Mouse (Mus musculus) liver, embryonic 15.5 days (tissue): Measurements from ENCODE around the gene 1700057G04Rik. TPM values are rescaled to one million over a fixed set of nuclear protein-coding genes. Genes with fewer than 3 reads are reported as not detected.
A peak's percentile ranks its signal among the peaks of the same experiment; 100 is the strongest.

Experiments
- ATAC-seq: fragments of 200-750 bp; cut with Nextera tagmentation; 2 replicates; pipeline ENCODE4 v1.8.0; 2017; ENCODE audit warnings: moderate number of reproducible peaks, mild to moderate bottlenecking, moderate library complexity; ENCODE audit not compliant: insufficient read depth
- H3K27ac ChIP-seq: fragments of 300-500 bp; sonication (generic); replicated peaks from 2 replicates; pipeline ENCODE4 v1.5.1; 2015; ENCODE audit warnings: mild to moderate bottlenecking, inconsistent platforms
- H3K27me3 ChIP-seq: fragments of 300-500 bp; sonication (generic); 2 replicates; pipeline ENCODE4 v1.6.1; 2015; ENCODE audit warnings: mild to moderate bottlenecking, inconsistent platforms
- H3K36me3 ChIP-seq: fragments of 300-500 bp; sonication (generic); replicated peaks from 2 replicates; pipeline ENCODE4 v1.6.1; 2015; ENCODE audit warnings: moderate library complexity, mild to moderate bottlenecking, inconsistent platforms
- H3K4me1 ChIP-seq: fragments of 300-500 bp; sonication (generic); replicated peaks from 2 replicates; pipeline ENCODE4 v1.6.1; 2015; ENCODE audit warnings: inconsistent platforms
- H3K4me2 ChIP-seq: fragments of 300-500 bp; sonication (generic); 2 replicates; pipeline ENCODE4 v1.6.1; 2015; ENCODE audit warnings: moderate library complexity, mild to moderate bottlenecking, inconsistent platforms
- H3K4me3 ChIP-seq: fragments of 300-500 bp; sonication (generic); replicated peaks from 2 replicates; pipeline ENCODE4 v1.5.1; 2015; ENCODE audit warnings: mild to moderate bottlenecking, inconsistent platforms
- H3K9ac ChIP-seq: fragments of 300-500 bp; sonication (generic); 2 replicates; pipeline ENCODE4 v1.6.1; 2015; ENCODE audit warnings: moderate library complexity, mild to moderate bottlenecking, inconsistent platforms
- H3K9me3 ChIP-seq: fragments of 300-500 bp; sonication (generic); replicated peaks from 2 replicates; pipeline ENCODE4 v1.6.1; 2016; ENCODE audit warnings: inconsistent platforms
- WGBS: fragments of 180-500 bp; shearing (Covaris S2); methylation state at CpG from one replicate; pipeline ENCODE4 v1.1.7; 2015; ENCODE audit warnings: mixed read lengths; ENCODE audit not compliant: insufficient replicate concordance; 5-methylcytosine and 5-hydroxymethylcytosine counted together
- polyA plus RNA-seq: library from polyadenylated mRNA; unstranded; fragments of >200 nt; fragmentation: Nextera tagmentation; extraction: Ambion mirVana; gene quantifications from 2 replicates; pipeline ENCODE4 v1.2.1, GENCODE M21; 2015

The 1700057G04Rik gene
- not detected in 2 replicates for polyA plus RNA-seq

DNA sequence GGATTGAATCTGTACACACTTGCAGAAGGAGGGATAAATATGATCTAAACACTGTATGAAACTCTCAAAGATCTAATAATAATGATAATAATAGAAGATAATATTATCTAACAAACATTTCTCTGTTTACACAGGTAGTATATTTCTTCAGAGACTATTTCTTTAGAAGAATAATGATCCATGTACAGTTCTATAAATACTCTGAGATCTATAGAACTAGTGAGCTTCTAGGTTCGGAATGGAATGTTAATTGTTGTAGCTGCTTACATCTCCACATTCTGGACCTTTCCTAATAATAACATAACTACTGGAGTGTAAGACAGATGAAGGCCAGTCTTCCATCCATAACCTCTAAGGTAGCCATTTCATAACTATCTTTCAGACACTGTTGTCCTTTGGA lies at the start of gene 1700057G04Rik:
Gene 1700057G04Rik (plus strand): TSS at position 301 of the 400 bp plus-strand sequence.
- ATAC-seq, result no peak
- no peaks in the 10 kb centered on the region for H3K4me1 ChIP-seq
- no peak within 1 kb of the TSS for H3K4me3 ChIP-seq
- 58% methylated on average over 1 of the region's 1 CpGs for WGBS
- no peaks in the 10 kb centered on the region for H3K9me3 ChIP-seq
- H3K9ac ChIP-seq, result no peak within 1 kb of the TSS
- no peak within 1 kb of the TSS for H3K27ac ChIP-seq
- no peaks in the 10 kb centered on the region for H3K27me3 ChIP-seq
- H3K36me3 ChIP-seq, result no peaks in the 10 kb centered on the region
- H3K4me2 ChIP-seq, result no peak within 1 kb of the TSS

DNA sequence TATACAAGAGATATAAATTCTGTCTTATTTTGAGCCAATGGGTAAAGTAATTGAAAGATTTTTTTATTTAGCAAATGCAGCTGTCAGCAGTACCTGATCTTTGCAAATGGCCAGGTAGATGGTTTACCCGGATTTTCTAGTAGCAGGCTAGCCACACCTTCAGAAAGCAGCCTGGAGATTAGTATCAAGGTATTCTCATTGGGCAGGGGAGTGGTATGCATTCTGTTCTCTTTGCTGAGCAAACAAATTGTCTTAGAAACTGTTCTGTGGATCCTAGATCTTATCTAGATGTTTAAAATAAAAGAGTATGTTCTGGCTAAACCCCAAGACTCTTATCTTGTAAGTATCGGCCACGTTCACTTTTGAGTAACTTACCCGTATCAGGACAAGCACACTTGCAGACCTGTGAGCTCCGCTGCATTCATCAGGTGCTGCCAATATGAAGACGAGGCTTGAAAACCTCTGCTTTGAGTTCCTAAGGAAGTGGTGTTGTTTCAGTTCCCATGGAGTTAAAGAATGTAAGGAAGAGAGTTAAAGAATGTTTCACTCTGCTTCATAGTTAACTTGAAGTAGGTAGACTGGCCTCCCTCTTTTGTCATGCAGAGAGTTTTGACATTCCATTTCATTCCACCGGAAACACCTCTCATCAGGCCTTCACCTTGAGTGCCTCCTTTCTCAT lies 48.6 kb upstream of the 1700057G04Rik start:
- Histone ChIP-seq H3K4me1 (peaks cover 3% of the 10 kb centered on the region; the same call in 1 of the 2 replicates), H3K36me3 (peaks cover 9% of the 10 kb centered on the region), H3K4me2 (no peak overlapping the region), H3K27me3 (no peaks in the 10 kb centered on the region), H3K4me3 (no peak overlapping the region), H3K27ac (no peak overlapping the region), H3K9me3 (no peaks in the 10 kb centered on the region), H3K9ac (no peak overlapping the region)
- WGBS, result 37% methylated on average over 7 of the region's 7 CpGs
- no peak for ATAC-seq

DNA sequence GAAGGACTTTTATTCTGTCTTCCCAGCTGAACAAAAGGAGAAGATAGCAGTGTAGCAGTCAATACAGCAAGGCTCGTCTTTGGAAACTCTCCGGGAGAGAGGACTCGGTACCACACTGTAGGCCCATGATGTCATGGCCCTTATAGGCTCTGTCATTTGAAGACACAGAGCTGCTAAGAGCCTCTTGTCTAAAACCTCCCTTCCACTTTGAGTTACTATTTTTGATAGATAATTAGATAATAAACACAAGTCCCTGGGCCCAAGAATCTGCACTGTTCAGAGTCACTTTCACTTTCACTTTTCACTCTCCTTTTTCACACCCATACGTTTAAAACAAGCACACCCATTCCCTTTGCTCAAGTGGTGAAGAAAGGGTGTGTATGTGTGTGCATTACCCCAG lies 43.5 kb upstream of the 1700057G04Rik start:
- H3K9ac ChIP-seq, result no peak overlapping the region; the same call in 1 of the 2 replicates
- H3K27me3 ChIP-seq, result no peaks in the 10 kb centered on the region
- WGBS, result 62% methylated on average over 4 of the region's 4 CpGs
- H3K9me3 ChIP-seq, result no peaks in the 10 kb centered on the region
- peak overlapping the region; percentile 20 for H3K4me3 ChIP-seq
- H3K4me2 ChIP-seq, result peak overlapping the region; percentile 53
- peak overlapping the region; percentile 42 for H3K27ac ChIP-seq
- peaks cover 13% of the 10 kb centered on the region for H3K4me1 ChIP-seq
- peaks cover 15% of the 10 kb centered on the region for H3K36me3 ChIP-seq
- no peak for ATAC-seq

GRCm38 (mm10) chr9:92266558-92267171 lies 42.5 kb upstream of the 1700057G04Rik start:
- no peaks in the 10 kb centered on the region for H3K9me3 ChIP-seq
- peaks cover 13% of the 10 kb centered on the region for H3K4me1 ChIP-seq
- no peak overlapping the region for H3K4me3 ChIP-seq
- H3K27ac ChIP-seq, result peak overlapping the region; percentile 42; the same call in 1 of the 2 replicates
- no peak overlapping the region for H3K9ac ChIP-seq
- H3K27me3 ChIP-seq, result no peaks in the 10 kb centered on the region
- 56% methylated on average over 8 of the region's 8 CpGs for WGBS
- H3K36me3 ChIP-seq, result peaks cover 14% of the 10 kb centered on the region
- no peak overlapping the region for H3K4me2 ChIP-seq
- no peak for ATAC-seq

GRCm38 (mm10) chr9:92267732-92268131 lies 41.4 kb upstream of the 1700057G04Rik start:
- Histone ChIP-seq H3K9me3 (no peaks in the 10 kb centered on the region), H3K4me3 (no peak overlapping the region), H3K27me3 (no peaks in the 10 kb centered on the region), H3K36me3 (peaks cover 12% of the 10 kb centered on the region), H3K9ac (no peak overlapping the region), H3K27ac (no peak overlapping the region), H3K4me1 (peaks cover 13% of the 10 kb centered on the region), H3K4me2 (no peak overlapping the region)
- WGBS, result 75% methylated on average over 1 of the region's 1 CpGs
- ATAC-seq, result no peak

DNA sequence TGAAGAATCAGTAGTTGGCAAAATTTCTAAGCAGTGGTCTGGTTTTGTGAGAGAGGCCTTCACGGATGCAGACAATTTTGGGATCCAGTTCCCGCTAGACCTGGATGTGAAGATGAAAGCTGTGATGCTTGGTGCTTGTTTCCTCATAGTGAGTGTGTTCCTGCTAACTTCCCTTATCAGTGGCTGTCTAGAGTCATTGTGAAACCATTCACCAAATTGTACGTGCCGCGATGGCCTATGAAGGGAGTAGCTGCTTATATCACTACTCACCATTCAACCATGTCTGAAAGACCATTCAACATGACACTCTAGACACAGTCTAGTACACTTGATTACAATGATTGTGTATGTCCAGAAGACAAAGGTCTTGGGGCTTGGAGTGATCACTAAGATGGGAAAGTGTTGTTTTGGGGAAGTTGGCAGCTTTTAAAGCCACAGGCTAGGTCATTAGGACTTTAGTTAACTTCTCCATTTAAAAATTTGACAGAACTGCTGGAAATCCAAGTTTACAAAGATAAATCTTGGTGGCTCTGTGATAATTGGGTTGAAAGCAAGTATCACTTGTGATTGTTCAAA lies 39.3 kb upstream of the 1700057G04Rik start:
- Histone ChIP-seq H3K9me3 (no peaks in the 10 kb centered on the region), H3K4me1 (peaks cover 28% of the 10 kb centered on the region), H3K27ac (no peak overlapping the region), H3K4me2 (no peak overlapping the region), H3K36me3 (peaks cover 12% of the 10 kb centered on the region), H3K9ac (no peak overlapping the region), H3K27me3 (no peaks in the 10 kb centered on the region), H3K4me3 (no peak overlapping the region)
- no peak for ATAC-seq
- 51% methylated on average over 5 of the region's 5 CpGs for WGBS

DNA sequence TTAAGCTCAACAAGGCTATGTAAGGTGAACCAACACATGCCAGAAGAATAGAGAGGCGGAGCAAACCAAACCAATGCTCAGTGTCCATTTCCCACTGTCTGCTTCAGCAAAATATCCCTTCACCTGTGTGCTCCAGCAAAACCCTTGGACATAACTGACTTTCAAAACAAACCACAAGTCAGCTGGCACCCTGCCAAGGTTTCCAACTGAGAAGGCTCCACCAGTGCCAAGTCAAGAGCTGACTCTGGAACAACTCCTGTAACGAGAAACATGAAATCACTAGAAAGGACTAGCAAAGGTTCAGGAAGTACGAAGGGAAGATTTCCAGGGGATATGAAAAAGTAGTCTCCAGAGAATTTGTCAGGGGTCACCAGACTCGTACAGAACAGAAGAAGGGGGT lies 38.2 kb upstream of the 1700057G04Rik start:
- WGBS, result 66% methylated on average over 4 of the region's 4 CpGs
- Histone ChIP-seq H3K27me3 (no peaks in the 10 kb centered on the region), H3K9me3 (no peaks in the 10 kb centered on the region), H3K9ac (no peak overlapping the region), H3K4me3 (no peak overlapping the region), H3K4me1 (peaks cover 30% of the 10 kb centered on the region), H3K4me2 (no peak overlapping the region), H3K36me3 (peaks cover 12% of the 10 kb centered on the region), H3K27ac (no peak overlapping the region)
- no peak for ATAC-seq

GRCm38 (mm10) chr9:92272650-92273049 lies 36.5 kb upstream of the 1700057G04Rik start:
- Histone ChIP-seq H3K4me3 (no peak overlapping the region), H3K4me1 (peaks cover 28% of the 10 kb centered on the region), H3K9me3 (no peaks in the 10 kb centered on the region), H3K4me2 (no peak overlapping the region), H3K27ac (no peak overlapping the region; the same call in 1 of the 2 replicates), H3K27me3 (no peaks in the 10 kb centered on the region), H3K9ac (no peak overlapping the region), H3K36me3 (peaks cover 12% of the 10 kb centered on the region)
- no peak for ATAC-seq
- 57% methylated on average over 4 of the region's 4 CpGs for WGBS

DNA sequence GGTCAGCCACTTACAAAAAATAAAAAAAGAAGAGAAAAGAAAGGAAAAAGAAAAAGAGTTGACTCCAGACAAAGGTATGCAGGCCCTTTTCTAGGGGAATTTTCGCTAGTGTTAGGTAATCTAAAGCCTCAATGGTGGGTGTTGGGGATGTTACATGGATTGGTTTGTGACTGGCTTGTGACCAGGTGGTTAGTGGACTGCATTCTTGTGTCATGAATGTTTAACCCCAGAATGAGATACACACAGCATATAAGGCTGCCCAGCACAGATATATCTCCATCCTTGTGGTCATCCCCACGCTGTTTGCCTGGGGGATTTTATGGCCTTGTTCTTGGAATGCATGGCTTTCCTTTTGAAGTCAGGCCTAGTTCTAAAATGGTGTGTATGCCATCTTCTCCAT lies 35.9 kb upstream of the 1700057G04Rik start:
- WGBS, result 68% methylated on average over 2 of the region's 2 CpGs
- ATAC-seq, result no peak
- 0 out of 2 replicates have a peak overlapping the region, but pooled peaks have one; percentile 0 for H3K27ac ChIP-seq
- H3K36me3 ChIP-seq, result peaks cover 12% of the 10 kb centered on the region
- peaks cover 28% of the 10 kb centered on the region for H3K4me1 ChIP-seq
- no peaks in the 10 kb centered on the region for H3K9me3 ChIP-seq
- no peak overlapping the region for H3K4me2 ChIP-seq
- H3K27me3 ChIP-seq, result no peaks in the 10 kb centered on the region
- no peak overlapping the region for H3K9ac ChIP-seq
- no peak overlapping the region for H3K4me3 ChIP-seq

DNA sequence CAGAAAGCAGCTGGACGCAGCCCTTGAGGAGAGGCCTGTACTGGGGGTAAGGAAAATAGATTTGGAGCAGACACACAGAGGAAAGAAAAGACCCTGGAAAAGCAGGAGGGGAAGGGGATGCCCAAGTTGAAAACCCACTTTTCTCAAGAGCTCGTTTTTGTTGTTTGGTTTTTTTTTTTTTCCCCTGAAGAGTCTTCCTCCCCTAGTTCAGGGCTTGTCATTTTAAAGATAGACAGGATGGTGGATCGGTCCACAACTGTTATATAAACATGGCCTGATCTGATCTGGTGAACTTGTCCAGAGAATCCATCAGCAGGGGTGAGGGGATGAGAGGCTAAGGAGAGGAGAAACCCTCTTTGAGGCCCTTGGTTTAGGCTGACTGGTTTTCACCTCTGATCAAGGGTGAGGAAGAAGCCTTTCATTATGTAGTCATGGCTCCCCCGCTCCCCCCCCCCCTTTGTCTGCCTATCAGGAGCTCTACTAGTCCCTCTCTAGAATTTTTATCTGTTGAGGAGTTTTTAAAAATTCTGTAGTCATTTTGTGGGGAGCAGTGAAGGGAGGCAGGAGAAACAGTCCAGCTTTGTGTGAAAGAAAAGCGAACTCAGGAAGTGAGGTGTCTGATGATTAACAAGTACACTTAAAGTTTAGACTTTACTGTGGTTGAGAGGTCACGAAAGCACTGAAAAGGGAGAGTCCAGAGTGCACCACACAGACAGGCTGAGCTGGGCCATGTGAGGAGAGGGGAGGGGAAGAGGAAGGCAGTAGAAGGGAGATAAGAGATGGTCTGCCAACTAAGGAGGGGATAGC lies 35.0 kb upstream of the 1700057G04Rik start:
- ATAC-seq, result peak; percentile 69
- Histone ChIP-seq H3K27me3 (no peaks in the 10 kb centered on the region), H3K9ac (no peak overlapping the region), H3K4me2 (no peak overlapping the region), H3K4me1 (peaks cover 28% of the 10 kb centered on the region), H3K36me3 (peaks cover 8% of the 10 kb centered on the region), H3K9me3 (no peaks in the 10 kb centered on the region), H3K4me3 (no peak overlapping the region), H3K27ac (0 out of 2 replicates have a peak overlapping the region, but pooled peaks have one; percentile 1)
- WGBS, result 22% methylated on average over 6 of the region's 6 CpGs
